Mouse (Mus musculus) CH12.LX (cell line): Measurements from ENCODE around the gene Rpn2. TPM values are rescaled to one million over a fixed set of nuclear protein-coding genes. Genes with fewer than 3 reads are reported as not detected.

Experiments used
- DNase-seq: peaks from one replicate; pipeline ENCODE4 v3.0.0-alpha.2; 2013; ENCODE audit errors: extremely low read depth
- H3K27ac ChIP-seq: 2 replicates; pipeline ENCODE4 v1.5.1; 2012; ENCODE audit warnings: low read depth, mild to moderate bottlenecking, control low read depth, moderate library complexity; ENCODE audit not compliant: insufficient read depth
- H3K27me3 ChIP-seq: replicated peaks from 2 replicates; pipeline ENCODE3; 2012; ENCODE audit warnings: inconsistent platforms
- H3K36me3 ChIP-seq, 2 experiments: replicated peaks in 1 of 2; 2 replicates each; pipeline versions ENCODE3 to v1.6.1; 2012; ENCODE audit warnings: inconsistent platforms in 1 of 2, low read length in 1 of 2, mild to moderate bottlenecking in 1 of 2, mixed read lengths in 1 of 2, moderate library complexity in 1 of 2; ENCODE audit not compliant: control insufficient read depth in 1 of 2, insufficient read depth in 1 of 2
- H3K4me1 ChIP-seq, 2 experiments: 2 replicates each; pipeline ENCODE4 v1.6.1; 2012; ENCODE audit warnings: inconsistent platforms in 1 of 2, moderate library complexity in 1 of 2; ENCODE audit not compliant: insufficient read depth in 2 of 2, control insufficient read depth in 1 of 2
- H3K4me2 ChIP-seq: 2 replicates; pipeline ENCODE4 v1.6.1; 2012; ENCODE audit warnings: low read depth, mild to moderate bottlenecking, control low read depth; ENCODE audit not compliant: poor library complexity, insufficient read depth, severe bottlenecking
- H3K4me3 ChIP-seq, 3 experiments: fragments of 150-350 bp in 1 of 3; sonication (generic) in 1 of 3; replicated peaks in 1 of 3; 2 replicates each; pipeline versions ENCODE3 to v1.5.1; 2011 to 2012; ENCODE audit warnings: low read depth in 2 of 3, low read length in 2 of 3, mild to moderate bottlenecking in 2 of 3, moderate library complexity in 2 of 3, control low read depth in 1 of 3, improper control_type of control experiment in 1 of 3, inconsistent platforms in 1 of 3, mixed read lengths in 1 of 3; ENCODE audit not compliant: poor library complexity in 1 of 3
- H3K79me2 ChIP-seq: replicated peaks from 2 replicates; pipeline ENCODE4 v1.6.1; 2012; ENCODE audit warnings: mild to moderate bottlenecking, moderate library complexity; ENCODE audit not compliant: control insufficient read depth, poor library complexity, insufficient read depth, severe bottlenecking; ENCODE audit errors: extremely low read depth
- H3K9ac ChIP-seq: 2 replicates; pipeline ENCODE4 v1.6.1; 2012; ENCODE audit warnings: low read depth, mild to moderate bottlenecking, control low read depth, moderate library complexity; ENCODE audit not compliant: insufficient read depth
- H3K9me3 ChIP-seq: replicated peaks from 2 replicates; pipeline ENCODE3; 2012; ENCODE audit warnings: low read length, inconsistent platforms, mixed read lengths
- BHLHE40 ChIP-seq: IDR thresholded peaks from 2 replicates; pipeline ENCODE4 v1.6.1; 2011; ENCODE audit warnings: mild to moderate bottlenecking, low read depth, low read length, improper control_type of control experiment
- CHD1 ChIP-seq: IDR thresholded peaks from 2 replicates; pipeline ENCODE4 v1.6.1; 2012; ENCODE audit warnings: low read depth, low read length, improper control_type of control experiment, inconsistent platforms
- CTCF ChIP-seq, 2 experiments: IDR thresholded peaks in 1 of 2; conservative IDR thresholded peaks in 1 of 2; 2 replicates each; pipeline ENCODE4 v1.5.1; 2011 to 2012; ENCODE audit warnings: low read depth in 2 of 2, low read length in 2 of 2, improper control_type of control experiment in 1 of 2, inconsistent platforms in 1 of 2, mild to moderate bottlenecking in 1 of 2, moderate library complexity in 1 of 2
- E2F4 ChIP-seq: IDR thresholded peaks from 2 replicates; pipeline ENCODE4 v1.6.1; 2011; ENCODE audit warnings: low read depth, low read length, improper control_type of control experiment; ENCODE audit not compliant: insufficient replicate concordance
- ELF1 ChIP-seq: IDR thresholded peaks from 2 replicates; pipeline ENCODE4 v1.6.1; 2014; ENCODE audit warnings: low read depth, mild to moderate bottlenecking, inconsistent platforms, low read length, improper control_type of control experiment
- EP300 ChIP-seq: IDR thresholded peaks from 2 replicates; pipeline ENCODE4 v1.6.1; 2011; ENCODE audit warnings: low read length, improper control_type of control experiment
- ETS1 ChIP-seq: conservative IDR thresholded peaks from 2 replicates; pipeline ENCODE4 v1.6.1; 2012; ENCODE audit warnings: low read depth, mild to moderate bottlenecking, inconsistent platforms, low read length, improper control_type of control experiment, moderate library complexity
- GABPA ChIP-seq: IDR thresholded peaks from 2 replicates; pipeline ENCODE4 v1.6.1; 2012; ENCODE audit warnings: low read depth, low read length, improper control_type of control experiment, inconsistent platforms; ENCODE audit not compliant: insufficient replicate concordance
- HCFC1 ChIP-seq: IDR thresholded peaks from 2 replicates; pipeline ENCODE4 v1.6.1; 2012; ENCODE audit warnings: low read depth, mild to moderate bottlenecking, inconsistent platforms, low read length, improper control_type of control experiment
- IRF4 ChIP-seq: IDR thresholded peaks from 2 replicates; pipeline ENCODE4 v1.6.1; 2014; ENCODE audit warnings: low read depth, mild to moderate bottlenecking, inconsistent platforms, low read length, improper control_type of control experiment
- JUND ChIP-seq: conservative IDR thresholded peaks from 2 replicates; pipeline ENCODE4 v1.6.1; 2011; ENCODE audit warnings: low read depth, low read length, improper control_type of control experiment
- KAT2A ChIP-seq: IDR thresholded peaks from 2 replicates; pipeline ENCODE4 v1.6.1; 2012; ENCODE audit warnings: low read length, improper control_type of control experiment, inconsistent platforms; ENCODE audit not compliant: insufficient replicate concordance
- MAX ChIP-seq: IDR thresholded peaks from 2 replicates; pipeline ENCODE4 v1.6.1; 2011; ENCODE audit warnings: low read length, improper control_type of control experiment
- MEF2A ChIP-seq: IDR thresholded peaks from 2 replicates; pipeline ENCODE4 v1.6.1; 2014; ENCODE audit warnings: low read depth, mild to moderate bottlenecking, inconsistent platforms, low read length, improper control_type of control experiment, borderline replicate concordance
- MYC ChIP-seq: IDR thresholded peaks from 2 replicates; pipeline ENCODE4 v1.6.1; 2011; ENCODE audit warnings: low read depth, mild to moderate bottlenecking, improper control_type of control experiment, low read length
- NELFE ChIP-seq: IDR thresholded peaks from 2 replicates; pipeline ENCODE4 v1.6.1; 2011; ENCODE audit warnings: low read depth, low read length, improper control_type of control experiment
- PAX5 ChIP-seq: IDR thresholded peaks from 2 replicates; pipeline ENCODE4 v1.6.1; 2012; ENCODE audit warnings: low read length, inconsistent platforms, mixed read lengths
- POLR2A ChIP-seq: IDR thresholded peaks from 2 replicates; pipeline ENCODE4 v1.6.1; 2011; ENCODE audit warnings: low read depth, mild to moderate bottlenecking, improper control_type of control experiment, low read length
- POLR2AphosphoS2 ChIP-seq: IDR thresholded peaks from 2 replicates; pipeline ENCODE4 v1.6.1; 2011; ENCODE audit warnings: low read depth, low read length, improper control_type of control experiment
- RAD21 ChIP-seq: IDR thresholded peaks from 2 replicates; pipeline ENCODE4 v1.6.1; 2011; ENCODE audit warnings: low read depth, mild to moderate bottlenecking, low read length, improper control_type of control experiment, moderate library complexity
- SIN3A ChIP-seq: IDR thresholded peaks from 2 replicates; pipeline ENCODE4 v1.6.1; 2012; ENCODE audit warnings: low read length, improper control_type of control experiment, inconsistent platforms
- SMC3 ChIP-seq: IDR thresholded peaks from 2 replicates; pipeline ENCODE4 v1.6.1; 2011; ENCODE audit warnings: low read depth, low read length, improper control_type of control experiment
- TCF12 ChIP-seq: IDR thresholded peaks from 2 replicates; pipeline ENCODE4 v1.6.1; 2014; ENCODE audit warnings: low read depth, mild to moderate bottlenecking, inconsistent platforms, low read length, improper control_type of control experiment
- UBTF ChIP-seq: IDR thresholded peaks from 2 replicates; pipeline ENCODE4 v1.6.1; 2012; ENCODE audit warnings: low read depth, mild to moderate bottlenecking, inconsistent platforms, low read length, improper control_type of control experiment, moderate library complexity
- ZC3H11A ChIP-seq: IDR thresholded peaks from 2 replicates; pipeline ENCODE4 v1.6.1; 2012; ENCODE audit warnings: low read depth, mild to moderate bottlenecking, inconsistent platforms, low read length, improper control_type of control experiment
- ZKSCAN1 ChIP-seq: IDR thresholded peaks from 2 replicates; pipeline ENCODE4 v1.6.1; 2012; ENCODE audit warnings: low read depth, inconsistent platforms, low read length, improper control_type of control experiment, borderline replicate concordance
- ZMIZ1 ChIP-seq: IDR thresholded peaks from 2 replicates; pipeline ENCODE4 v1.6.1; 2012; ENCODE audit warnings: low read depth, mild to moderate bottlenecking, inconsistent platforms, low read length, improper control_type of control experiment
- ZNF384 ChIP-seq: IDR thresholded peaks from 2 replicates; pipeline ENCODE4 v1.6.1; 2012; ENCODE audit warnings: low read depth, low read length, improper control_type of control experiment, inconsistent platforms
- dilution Hi-C: fragments of 300-500 bp; cut with MboI; formaldehyde crosslinking; loops from 2 replicates; pipeline ENCODE4 v1.14.3; 2020; ENCODE audit warnings: low sequenced_read_pairs; ENCODE audit not compliant: extremely low pct_unique_long_range_greater_than_20kb, extremely low pct_ligation_motif_present
- in situ Hi-C: fragments of 300-500 bp; cut with MboI; formaldehyde crosslinking; loops from 3 replicates; pipeline ENCODE4 v1.14.3; 2019; ENCODE audit warnings: low sequenced_read_pairs, low pct_ligation_motif_present, low pct_unique_long_range_greater_than_20kb, mixed read lengths
- polyA plus RNA-seq: library from polyadenylated mRNA; unstranded; fragments of >175 nt; gene quantifications from 2 replicates; pipeline ENCODE4 v1.2.1, GENCODE M21; 2012; ENCODE audit warnings: low read depth; ENCODE audit not compliant: insufficient read length
- total RNA-seq, 2 experiments: library from RNA; depleted of rRNA; stranded (reverse); fragments of 300-350 nt in 1 of 2; fragments of >200 nt in 1 of 2; gene quantifications; 2 replicates each; pipeline ENCODE4 v1.2.3; 2012 to 2014

The Rpn2 gene
- total and polyA plus RNA-seq, 3 experiments = 296 to 336 (median 301) TPM

GRCm38 (mm10) chr2:157308273-157308917 lies 29.6 kb downstream of the Rpn2 start:
- Histone ChIP-seq H3K9me3 (no peaks in the 10 kb centered on the region), H3K4me3 (no peak overlapping the region), H3K4me1 (no peaks in the 10 kb centered on the region), H3K27ac (no peak overlapping the region), H3K27me3 (no peaks in the 10 kb centered on the region), H3K4me2 (no peak overlapping the region), H3K9ac (no peak overlapping the region), H3K36me3 (peaks cover 79 to 95% of the 10 kb centered on the region in 2 experiments), H3K79me2 (peaks cover 6% of the 10 kb centered on the region; the same call in 1 of the 2 replicates)
- in situ Hi-C loops = no loop called here
- dilution Hi-C loops = no loop called here
- no peak for DNase-seq
- no peak for TF ChIP-seq GABPA
- TF ChIP-seq ZC3H11A = no peak
- TF ChIP-seq ZMIZ1 = no peak
- no peak for TF ChIP-seq BHLHE40
- no peak for TF ChIP-seq CHD1
- no peak for TF ChIP-seq ZNF384
- TF ChIP-seq TCF12 = no peak
- TF ChIP-seq PAX5 = no peak
- TF ChIP-seq MEF2A = no peak
- TF ChIP-seq ETS1 = no peak
- TF ChIP-seq HCFC1 = no peak
- TF ChIP-seq SIN3A = no peak
- no peak for TF ChIP-seq JUND
- TF ChIP-seq ZKSCAN1 = no peak
- no peak for TF ChIP-seq POLR2A
- no peak for TF ChIP-seq POLR2AphosphoS2
- no peak for TF ChIP-seq UBTF
- TF ChIP-seq SMC3 = no peak
- TF ChIP-seq RAD21 = no peak
- no peak for TF ChIP-seq KAT2A

GRCm38 (mm10) chr2:157309611-157310010 lies 30.8 kb downstream of the Rpn2 start:
- H3K4me2 ChIP-seq = no peak overlapping the region
- dilution Hi-C loops = no loop called here
- no peak for DNase-seq
- no peaks in the 10 kb centered on the region for H3K9me3 ChIP-seq
- TF ChIP-seq TCF12 (no peak), MYC (no peak), ZKSCAN1 (no peak), IRF4 (no peak), CTCF (conservative IDR thresholded peaks at IDR 0.05 in 1 of 2, IDR thresholded peaks at IDR 0.05 in 1 of 2; ENCODE audit: low read depth in 2 of 2, low read length in 2 of 2) (no peak), UBTF (no peak), E2F4 (no peak), PAX5 (no peak), POLR2A (no peak), NELFE (no peak), MAX (no peak), ELF1 (no peak), CHD1 (no peak), EP300 (no peak)
- peaks cover 6% of the 10 kb centered on the region; the same call in 1 of the 2 replicates for H3K79me2 ChIP-seq
- no peak overlapping the region for H3K27ac ChIP-seq
- H3K36me3 ChIP-seq = peaks cover 80 to 95% of the 10 kb centered on the region in 2 experiments
- no peaks in the 10 kb centered on the region for H3K27me3 ChIP-seq
- H3K4me3 ChIP-seq = no peak overlapping the region
- in situ Hi-C loops = no loop called here
- no peaks in the 10 kb centered on the region for H3K4me1 ChIP-seq
- no peak overlapping the region for H3K9ac ChIP-seq
